Mouse (Mus musculus): Measurements from ENCODE around the gene Cfap58.

Cfap58 gene

DNA sequence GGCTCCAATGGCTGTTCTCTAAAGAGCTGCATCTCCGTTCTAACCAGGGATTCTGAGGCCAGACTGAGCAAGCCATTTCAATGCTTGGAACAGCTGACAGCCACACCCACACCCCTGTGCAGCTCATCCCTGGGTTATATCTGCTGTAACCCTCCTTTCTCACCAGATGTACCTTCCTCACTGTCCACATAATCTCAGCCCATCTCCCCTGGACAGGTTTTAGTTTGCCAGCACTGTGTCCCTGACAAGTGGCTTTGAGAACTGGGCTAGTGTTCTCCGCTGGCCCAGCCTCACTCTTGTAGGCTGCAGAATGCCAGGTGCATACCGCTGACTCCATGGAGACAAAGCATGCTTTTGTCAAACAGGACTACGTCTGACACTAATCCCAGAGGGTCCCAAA, 20.1 kb upstream of the Cfap58 start:
- no peak for DNase-seq (ENCODE audit: low spot score in 2 of 2)

DNA sequence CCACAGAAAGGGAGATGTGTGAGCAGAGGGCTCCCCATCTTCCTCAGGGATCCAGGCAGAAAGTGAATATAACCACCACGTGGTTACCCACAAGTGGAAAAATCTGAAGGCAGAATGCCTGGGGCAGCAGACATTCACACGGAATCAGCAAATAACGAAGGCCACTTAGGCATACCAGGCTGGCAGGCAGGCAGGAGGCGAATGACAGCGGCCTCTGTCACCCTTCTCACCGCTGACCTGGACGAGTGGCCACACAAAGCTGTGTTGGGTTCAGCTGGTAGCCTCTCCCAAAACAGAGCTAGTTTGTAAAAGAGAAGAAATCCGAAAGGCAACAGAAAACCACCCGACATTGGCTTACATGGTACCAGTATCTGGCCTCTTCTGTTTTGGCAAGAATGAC, 19.5 kb upstream of the Cfap58 start:
- no peak for DNase-seq (ENCODE audit: low spot score in 2 of 2)

DNA sequence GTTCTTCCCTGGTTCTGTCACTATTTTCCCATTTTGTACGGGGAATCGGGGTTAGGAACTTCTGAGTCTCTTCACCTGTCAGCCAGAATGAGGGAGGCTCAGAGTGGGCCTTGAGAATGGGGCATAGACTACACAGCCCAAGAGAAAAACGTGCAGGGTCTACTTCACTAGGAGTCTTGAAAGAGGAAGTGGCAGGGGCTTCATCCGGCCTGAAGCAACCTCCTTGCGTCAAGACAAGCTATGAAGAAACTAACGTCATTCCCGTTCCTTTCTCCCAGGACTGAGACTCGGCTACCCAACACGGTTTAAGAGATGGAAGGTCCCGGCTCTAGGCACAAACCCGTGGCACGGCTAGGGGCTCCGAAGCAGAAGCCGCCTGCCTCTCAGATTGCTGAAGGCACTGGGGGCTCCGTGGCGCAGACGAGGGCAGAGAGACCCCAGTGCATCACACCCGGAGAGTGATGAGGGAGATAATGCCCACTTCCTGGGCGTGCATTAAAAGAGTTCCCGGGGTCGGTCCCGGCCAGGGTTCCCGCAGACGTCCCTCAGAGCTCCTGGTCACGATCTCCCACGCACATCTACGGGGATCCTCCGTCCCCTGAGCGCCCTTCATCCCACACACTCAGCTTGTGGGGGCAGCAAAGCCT, 18.9 kb upstream of the Cfap58 start:
- no peak for DNase-seq (ENCODE audit: low spot score in 2 of 2)

DNA sequence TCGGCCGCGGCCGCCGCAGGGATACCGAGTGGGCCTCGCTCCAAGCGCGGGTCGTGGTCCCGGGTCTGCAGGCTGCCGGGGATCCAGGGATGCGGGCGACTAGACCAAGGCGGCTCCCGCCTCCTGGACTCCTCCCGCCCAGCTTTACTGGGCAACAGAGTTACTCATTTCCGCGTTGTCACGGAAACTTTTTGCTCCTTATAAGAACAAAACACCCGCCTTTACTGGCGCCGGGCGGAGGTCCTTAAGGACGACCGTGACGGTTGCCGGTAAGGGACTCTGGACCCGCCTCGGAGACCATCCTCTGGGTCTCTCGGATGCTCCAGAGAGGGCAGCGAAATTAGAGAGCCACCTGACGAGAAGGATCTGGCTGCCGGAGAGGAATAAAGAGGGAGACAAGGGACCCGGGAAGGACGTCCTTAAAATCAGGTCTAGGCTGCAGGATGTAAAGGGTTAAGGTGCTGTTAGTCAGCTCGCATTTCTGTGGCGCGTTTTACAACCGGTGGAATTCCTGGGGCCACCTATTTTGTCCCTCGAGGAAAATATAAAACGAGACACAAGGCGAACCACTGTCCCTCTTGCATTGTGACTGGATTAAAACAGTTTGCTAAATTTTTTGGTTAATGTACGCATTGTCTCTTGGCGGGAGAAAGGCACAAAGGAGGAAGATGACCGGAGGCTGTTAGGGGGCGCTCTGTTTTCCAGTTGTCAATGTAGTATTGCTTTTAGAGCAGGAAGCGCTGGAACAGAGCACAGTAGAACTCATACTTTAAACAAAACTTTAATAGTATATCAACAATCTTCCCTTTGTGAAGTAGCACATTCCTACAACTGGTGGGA, 18.1 kb upstream of the Cfap58 start, which contains the start of the genes Cfap43 and Itprip:
TSS of gene Cfap43 (minus strand) at position 162 of the 840 bp plus-strand sequence.
TSS of gene Itprip (minus strand) at position 174 of the 840 bp plus-strand sequence.
- DNase-seq (ENCODE audit: low spot score in 2 of 2): peak; percentile 47 to 58

DNA sequence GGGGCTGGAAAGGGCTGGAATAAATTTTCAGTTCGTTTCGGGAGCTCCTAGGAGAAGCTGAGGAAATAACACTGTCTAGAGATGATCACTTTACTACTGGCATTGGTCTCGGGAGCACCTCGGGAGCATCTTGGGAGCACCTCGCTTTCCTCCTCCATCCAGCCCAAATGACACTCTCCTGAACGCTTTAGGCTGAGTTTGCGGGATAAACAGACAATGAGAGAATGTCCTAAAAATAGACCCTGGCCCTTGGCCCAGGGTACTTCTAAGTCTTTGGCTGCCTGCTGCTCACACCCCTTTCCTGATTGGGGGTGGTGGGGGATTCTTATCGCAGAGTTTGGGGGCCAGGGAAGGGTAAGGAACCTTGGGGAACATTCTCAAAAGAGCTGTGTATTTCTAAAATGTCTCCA, 17.5 kb upstream of the Cfap58 start:
- no peak for DNase-seq (ENCODE audit: low spot score in 2 of 2)

DNA sequence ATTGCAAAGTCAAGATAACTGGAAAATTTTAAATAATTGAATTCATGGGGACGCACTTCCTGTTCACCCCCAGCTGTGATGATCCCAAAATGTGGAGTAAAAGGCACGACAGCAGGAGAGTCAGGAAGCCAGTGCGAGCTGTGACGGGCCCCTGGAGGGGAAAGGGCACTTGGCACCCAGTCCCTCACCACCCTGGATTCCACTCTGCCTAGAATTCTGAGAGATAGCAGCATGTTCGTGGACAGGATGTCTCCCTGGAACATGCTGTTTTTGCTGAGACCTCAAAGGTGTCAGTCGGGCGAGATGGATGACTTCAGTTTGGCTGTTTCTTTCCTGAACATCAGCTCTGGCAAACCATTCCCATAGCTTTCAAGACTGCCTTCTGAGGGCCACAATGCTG, 11.7 kb upstream of the Cfap58 start:
- DNase-seq (ENCODE audit: low spot score in 2 of 2): no peak

DNA sequence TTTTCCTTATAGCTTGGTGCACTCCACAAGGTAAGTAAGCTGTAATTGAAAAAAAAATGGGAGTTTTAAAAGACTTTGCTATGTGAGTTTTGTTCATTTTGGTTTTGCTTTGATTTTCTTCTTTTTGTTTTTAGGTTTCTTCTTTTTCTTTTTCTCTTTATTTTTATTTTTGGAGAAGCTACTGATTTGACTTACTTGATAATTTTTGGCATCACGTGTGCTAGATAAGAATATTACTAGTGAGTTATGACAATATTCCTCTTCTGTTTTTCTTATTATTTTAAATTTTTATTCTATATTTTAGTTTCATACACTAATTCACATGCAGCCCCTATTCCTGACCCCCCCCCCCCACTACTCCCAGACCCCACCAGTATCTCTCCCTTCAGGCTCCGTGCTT, 10.4 kb upstream of the Cfap58 start:
- DNase-seq (ENCODE audit: low spot score in 2 of 2): no peak

DNA sequence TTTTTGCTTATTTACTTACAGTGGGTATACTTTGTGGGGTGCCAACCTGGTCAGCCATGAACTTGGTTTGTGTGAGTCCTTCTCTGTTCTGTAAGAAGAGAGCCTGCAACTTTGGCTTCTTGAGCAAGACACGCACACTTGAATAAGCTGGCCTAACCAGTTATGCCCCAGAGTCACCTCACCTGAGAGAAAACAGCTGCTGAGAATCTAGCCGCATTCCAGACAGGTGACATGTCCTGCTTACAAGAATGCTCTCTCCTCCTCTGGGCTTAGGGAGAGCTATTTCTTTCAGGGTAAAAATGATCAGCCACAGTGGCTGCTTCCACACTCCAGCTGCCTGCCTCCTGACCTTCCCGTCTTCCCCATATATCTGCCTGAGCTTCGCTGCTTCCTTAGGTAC, 8.4 kb upstream of the Cfap58 start:
- no peak for DNase-seq (ENCODE audit: low spot score in 2 of 2)

DNA sequence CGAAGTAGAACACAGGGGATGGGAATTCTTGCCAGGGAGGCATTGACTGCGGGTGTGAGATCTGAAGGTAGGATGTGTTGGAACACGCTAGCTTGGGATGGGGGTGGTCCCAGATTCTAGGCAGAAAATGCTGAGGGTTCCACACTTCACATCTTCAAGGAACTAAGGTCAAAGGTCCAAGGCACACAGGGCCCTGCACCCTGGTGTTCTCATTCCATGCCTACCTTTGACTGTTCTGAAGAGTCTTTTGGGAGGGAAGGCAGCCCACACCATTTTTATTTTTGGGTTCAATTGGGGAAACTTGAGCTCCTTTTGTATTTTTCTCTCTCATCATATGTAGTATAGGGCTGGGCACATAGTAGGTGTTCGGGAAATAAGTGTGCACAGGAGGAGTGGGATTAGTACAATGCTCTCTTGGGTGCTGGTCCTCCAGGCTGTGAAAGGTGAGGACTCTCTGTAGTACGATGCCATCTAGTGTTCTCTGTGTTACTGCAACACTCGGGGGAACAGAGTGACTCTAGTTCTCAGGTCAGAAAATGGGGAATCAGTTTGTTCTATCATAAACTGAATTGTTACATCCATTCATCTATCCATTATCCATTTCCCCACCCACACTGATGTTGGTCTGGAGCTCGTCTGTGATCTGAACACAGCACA, 5.4 kb upstream of the Cfap58 start:
- DNase-seq (ENCODE audit: low spot score in 2 of 2): no peak

DNA sequence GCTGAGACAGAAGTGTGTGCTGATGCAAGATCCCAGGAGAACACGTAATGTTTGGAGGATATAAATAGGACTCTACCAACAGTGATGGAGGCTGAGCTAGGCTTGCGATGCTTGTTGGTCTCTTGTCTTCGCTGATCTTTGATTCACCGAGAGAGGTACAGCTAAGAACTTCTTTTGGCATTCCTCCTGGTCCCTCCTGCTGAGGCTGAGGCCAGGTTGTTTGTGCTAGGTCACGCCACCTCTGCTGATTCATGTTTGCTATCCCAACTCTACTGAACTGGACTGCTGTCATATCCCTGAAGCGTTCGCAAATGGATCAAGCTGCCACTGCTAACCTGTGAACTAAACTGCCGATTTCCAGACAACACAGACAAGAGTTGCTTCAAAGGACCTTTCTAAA, 3.3 kb upstream of the Cfap58 start:
- DNase-seq (ENCODE audit: low spot score in 2 of 2): no peak

DNA sequence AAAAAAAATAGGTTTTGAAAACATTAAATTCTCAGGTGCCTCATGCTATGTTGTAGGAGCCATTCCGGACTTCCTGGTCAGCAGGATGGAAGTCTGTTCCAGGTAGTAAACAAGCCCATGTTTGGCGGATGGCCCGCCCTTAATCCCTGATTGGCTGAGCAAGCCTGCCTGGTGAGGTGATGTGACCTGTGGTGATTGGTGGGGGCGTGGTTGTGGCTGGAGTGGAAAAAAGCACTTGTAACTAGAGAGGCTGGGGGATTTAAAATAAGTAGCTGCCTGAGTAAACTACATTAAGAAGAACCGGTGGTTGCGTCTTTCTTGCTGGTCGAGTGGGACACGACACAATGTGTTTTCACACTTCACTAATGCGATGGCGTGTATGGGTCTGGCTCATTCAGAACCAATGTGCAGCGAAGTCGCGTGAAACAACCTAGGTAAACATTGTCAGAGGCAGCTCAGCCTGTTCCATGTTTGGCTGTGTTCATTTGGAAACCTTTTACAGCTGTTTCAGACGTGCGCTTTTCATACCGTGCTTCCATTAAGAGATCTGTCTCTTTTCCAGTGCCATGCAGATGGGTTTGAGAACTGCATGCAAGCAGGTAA, 2.7 kb upstream of the Cfap58 start:
- no peak for DNase-seq (ENCODE audit: low spot score in 2 of 2)

DNA sequence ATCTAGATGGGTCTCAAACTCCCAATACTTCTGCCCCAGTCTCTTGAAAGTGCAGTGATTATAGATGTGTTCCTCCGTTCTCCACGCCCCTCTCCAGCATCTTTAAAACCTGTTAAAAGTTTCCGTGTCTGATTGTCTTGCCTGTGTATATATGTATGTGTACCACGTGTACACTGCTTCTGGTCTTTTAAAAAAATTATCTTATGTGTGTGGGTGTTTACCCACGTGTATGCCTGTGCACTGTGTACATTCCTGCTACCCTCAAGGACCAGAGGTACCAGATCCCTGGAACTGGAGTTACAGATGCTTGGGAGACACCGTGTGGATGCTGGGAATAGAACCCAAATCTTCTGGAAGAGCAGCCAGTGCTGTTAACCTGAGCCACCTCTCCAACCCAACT, 1.9 kb upstream of the Cfap58 start:
- DNase-seq (ENCODE audit: low spot score in 2 of 2): no peak

DNA sequence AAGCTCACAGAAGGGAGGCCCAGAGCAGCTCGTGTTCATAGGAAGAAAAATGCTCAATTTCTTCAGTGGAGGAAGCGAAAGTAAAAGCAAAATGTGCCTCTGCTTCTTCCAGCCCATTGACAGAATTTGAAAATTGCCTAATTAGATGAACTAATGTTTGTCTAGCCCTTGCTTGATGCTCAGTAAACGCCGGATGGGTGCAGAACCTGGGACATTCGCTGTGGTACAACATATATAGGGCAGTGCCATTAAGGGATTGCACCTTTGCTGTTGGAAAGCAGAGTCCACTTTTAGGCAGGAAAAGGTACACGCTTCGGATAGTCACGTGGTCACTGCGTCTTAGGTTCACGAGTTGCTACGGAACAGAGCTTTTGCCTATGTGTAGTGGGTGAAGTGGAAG, 985 bp upstream of the Cfap58 start:
- no peak for DNase-seq (ENCODE audit: low spot score in 2 of 2)

DNA sequence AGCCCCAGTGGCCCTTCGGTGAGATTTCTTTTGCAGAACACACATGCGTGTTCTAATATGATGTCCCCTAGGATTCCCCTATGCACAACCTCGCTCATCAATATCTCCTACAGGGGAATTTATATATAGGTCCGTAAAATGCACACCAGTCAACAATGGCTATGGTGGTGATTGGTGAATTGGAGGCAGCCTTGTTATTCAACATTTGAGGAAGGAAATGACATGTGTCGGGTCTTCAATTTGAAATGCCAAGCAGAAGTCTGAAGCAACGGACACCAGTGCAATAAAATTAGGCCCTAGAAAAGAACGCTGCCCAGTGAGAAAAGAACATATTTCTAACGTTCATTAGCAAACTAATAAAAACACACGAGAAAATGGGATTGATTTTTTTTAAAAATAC, 537 bp upstream of the Cfap58 start:
- no peak for DNase-seq (ENCODE audit: low spot score in 2 of 2)

DNA sequence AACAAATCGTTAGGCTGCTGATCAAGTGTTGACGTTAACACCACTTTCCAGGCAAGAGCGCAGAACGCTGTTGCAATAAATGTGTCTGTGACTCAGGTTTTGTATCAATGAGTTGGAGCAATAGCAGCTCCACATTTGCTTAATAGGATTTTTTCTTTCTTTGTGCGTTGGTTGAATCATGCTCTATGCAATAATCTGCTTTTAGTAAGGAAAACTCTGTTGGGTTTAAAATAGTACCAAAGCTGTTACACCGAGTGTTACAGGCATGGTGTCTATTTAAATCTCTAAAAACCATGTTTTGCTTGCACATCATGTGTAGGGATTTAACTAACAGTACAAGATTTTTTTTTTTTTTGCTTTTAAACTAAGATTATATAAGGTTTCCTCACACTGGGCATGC, 1.9 kb downstream of the Cfap58 start:
- DNase-seq (ENCODE audit: low spot score in 2 of 2): no peak

DNA sequence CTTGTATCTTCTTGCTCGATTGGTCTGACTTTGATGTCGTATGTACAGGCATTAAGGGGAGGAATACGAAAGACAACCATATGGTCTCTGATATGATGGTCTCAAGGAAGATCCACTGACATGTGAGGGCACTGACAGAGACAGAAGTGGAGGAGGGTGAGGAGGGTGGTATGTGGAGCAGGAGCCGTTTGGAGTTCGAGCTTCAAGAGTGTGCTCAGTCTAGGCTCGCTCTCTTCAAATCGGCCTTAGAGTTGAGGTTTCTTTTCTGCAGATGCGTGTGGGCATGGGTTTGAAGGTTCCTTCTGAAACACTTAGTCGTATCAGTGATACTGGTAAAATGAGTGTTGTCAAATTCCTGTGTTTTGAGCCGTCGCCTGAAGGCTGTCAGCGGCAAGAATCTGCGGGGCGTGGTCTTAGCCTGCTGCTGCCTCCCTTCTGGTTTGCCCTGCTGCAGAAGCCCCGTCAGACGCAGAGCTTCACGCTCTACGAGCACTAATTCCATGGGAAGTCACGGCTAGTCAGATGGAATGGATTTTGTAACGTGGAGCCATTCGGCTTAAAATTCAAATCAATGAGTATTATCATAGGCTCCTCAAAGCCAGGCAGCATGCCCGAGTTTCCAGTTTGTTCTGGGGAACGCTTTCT, 9.5 kb downstream of the Cfap58 start:
- DNase-seq (ENCODE audit: low spot score in 2 of 2): no peak

DNA sequence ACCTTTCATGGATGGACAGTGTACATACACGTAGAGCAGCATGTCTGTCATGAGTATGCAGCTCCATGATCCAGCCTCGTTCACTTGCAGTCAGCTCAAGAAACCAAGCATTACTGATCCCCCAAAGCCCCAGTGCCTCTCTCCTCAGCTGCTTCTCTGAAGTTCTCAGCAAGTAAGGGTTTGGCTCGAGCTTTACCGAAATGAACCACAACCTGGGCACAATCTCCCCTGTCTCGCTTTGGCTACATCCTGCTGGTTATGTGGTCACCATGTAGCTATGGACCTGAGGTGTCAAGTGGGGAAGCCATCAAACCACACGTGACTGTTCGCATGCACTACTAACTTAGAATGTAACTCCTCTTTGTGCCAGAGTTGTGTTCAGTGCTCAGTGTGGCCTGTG, 13.5 kb downstream of the Cfap58 start:
- no peak for DNase-seq (ENCODE audit: low spot score in 2 of 2)

DNA sequence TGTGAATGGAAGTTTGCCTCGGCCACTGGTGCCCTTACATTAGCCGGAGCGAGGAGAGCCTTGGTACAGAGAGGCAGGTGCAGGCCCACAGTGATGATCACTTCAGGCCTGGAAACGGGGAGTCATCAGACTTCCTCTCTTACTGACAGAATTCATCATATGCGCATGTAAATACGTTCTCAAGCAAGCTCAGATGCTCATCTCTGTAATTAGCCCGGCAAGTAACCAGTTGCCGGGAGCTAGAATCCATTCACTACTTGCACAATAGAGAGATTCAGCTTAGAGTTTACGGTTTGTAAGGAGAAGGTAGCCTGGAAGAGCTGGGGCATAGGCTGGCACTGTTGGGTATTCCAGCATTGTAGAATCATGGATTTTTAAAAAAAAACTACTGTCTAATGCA, 15.7 kb downstream of the Cfap58 start:
- DNase-seq (ENCODE audit: low spot score in 2 of 2): no peak

DNA sequence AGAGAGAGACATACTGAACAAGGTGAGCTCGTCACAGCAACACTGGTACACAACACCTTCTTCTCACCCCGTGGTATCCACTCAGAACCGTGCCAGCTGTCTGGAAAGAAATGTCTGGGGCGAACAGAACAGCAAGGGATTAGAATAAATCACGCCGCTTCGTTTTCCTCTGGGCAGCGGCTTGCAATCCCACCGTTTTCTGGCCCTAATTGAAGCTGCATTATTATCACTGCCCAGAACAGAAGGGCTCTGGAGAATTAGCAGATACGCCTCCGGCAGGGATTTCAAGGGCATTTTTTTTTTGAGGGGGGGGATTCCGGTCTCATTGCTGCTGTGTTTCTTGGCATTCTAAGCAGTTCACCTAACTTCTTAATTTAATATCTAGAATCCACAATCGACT, 20.7 kb downstream of the Cfap58 start:
- no peak for DNase-seq (ENCODE audit: low spot score in 2 of 2)

DNA sequence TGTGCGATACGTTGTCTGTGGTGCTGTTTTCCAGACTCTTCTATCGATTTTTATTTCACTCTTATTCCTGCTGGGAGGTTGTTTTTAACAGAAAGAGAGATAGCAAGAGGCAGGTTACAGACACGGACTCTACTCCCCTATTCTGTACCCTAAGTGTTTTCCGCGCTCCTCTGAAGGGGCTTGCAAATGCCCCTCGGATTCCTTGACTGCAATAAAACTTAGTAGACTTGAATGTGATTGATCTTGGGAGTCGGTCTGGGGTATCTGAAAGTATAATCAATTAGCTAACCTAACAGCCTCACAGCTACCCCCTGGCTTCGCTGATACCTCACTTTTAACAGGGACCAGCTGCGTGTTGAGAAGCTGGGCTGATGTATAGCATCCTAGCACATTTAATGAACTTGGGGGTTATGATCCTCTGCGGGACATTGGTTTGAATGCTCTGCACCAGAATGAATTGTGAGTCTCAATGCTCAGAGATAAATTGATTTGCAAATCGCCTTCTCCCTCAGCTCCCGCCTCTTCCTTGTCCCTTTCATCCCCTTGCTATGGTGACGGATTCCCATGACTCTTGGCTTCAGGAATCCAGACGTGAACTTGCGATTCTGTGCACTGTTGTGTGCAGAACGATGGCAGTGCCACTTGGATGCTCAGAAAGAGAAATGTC, 31.7 kb downstream of the Cfap58 start:
- DNase-seq (ENCODE audit: low spot score in 2 of 2): no peak

DNA sequence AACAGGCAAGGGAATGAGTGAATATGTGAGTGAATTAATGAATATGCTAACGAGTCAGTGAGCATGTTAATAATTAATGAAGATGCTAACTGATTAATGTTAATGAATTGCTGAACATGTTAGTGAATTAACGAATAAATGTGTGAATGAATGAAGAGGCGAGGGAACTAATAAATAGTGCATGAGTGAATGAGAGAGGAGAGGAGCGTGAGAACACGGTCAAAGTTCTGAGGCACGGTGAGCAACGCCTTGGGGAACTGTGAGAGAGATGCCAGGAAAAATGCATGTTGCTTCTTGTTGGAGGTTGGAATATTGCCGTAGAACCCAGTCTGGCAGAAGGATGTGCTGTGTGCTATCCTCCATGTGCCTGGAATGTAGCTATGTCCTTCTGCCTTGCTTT, 33.6 kb downstream of the Cfap58 start:
- no peak for DNase-seq (ENCODE audit: low spot score in 2 of 2)
